Mouse (Mus musculus): Measurements from ENCODE around the gene Tatdn2.
A peak's percentile ranks its signal among the peaks of the same experiment; 100 is the strongest.

Tatdn2 gene

GRCm38 (mm10) chr6:113717541-113717940, 20.7 kb downstream of the Tatdn2 start:
- DNase-seq, result no peak

- DNase-seq, result no peak
Observed at GRCm38 (mm10) chr6:113719878-113720277, 23.0 kb downstream of the Tatdn2 start, which contains the start of gene Ghrl. TSS of gene Ghrl (minus strand) at chr6:113719880.

GRCm38 (mm10) chr6:113721061-113721460, 24.2 kb downstream of the Tatdn2 start:
- DNase-seq, result no peak

GRCm38 (mm10) chr6:113728181-113728580, 31.3 kb downstream of the Tatdn2 start:
- DNase-seq, result no peak

- DNase-seq, result no peak
Observed at GRCm38 (mm10) chr6:113731296-113731695, 34.4 kb downstream of the Tatdn2 start.

GRCm38 (mm10) chr6:113737318-113738046, 40.6 kb downstream of the Tatdn2 start:
- no peak for DNase-seq

- peak; percentile 77 for DNase-seq
Observed at GRCm38 (mm10) chr6:113740236-113741217, 43.7 kb downstream of the Tatdn2 start, which contains the start of gene Sec13. TSS of gene Sec13 (minus strand) at chr6:113740743.

- DNase-seq, result peak; percentile 57
Observed at GRCm38 (mm10) chr6:113741425-113741824, 44.6 kb downstream of the Tatdn2 start.

GRCm38 (mm10) chr6:113742321-113742720, 45.5 kb downstream of the Tatdn2 start:
- DNase-seq, result no peak

GRCm38 (mm10) chr6:113743111-113743510, 46.3 kb downstream of the Tatdn2 start:
- no peak for DNase-seq

- DNase-seq, result no peak
Observed at GRCm38 (mm10) chr6:113745117-113745516, 48.3 kb downstream of the Tatdn2 start.

GRCm38 (mm10) chr6:113747284-113747683, 50.4 kb downstream of the Tatdn2 start:
- DNase-seq, result no peak

- DNase-seq, result no peak
Observed at GRCm38 (mm10) chr6:113748351-113748750, 51.5 kb downstream of the Tatdn2 start.

GRCm38 (mm10) chr6:113749119-113749685, 52.4 kb downstream of the Tatdn2 start:
- no peak for DNase-seq
